ENCODE assay signal across 31 mouse cellular contexts in the genomic region with DNA sequence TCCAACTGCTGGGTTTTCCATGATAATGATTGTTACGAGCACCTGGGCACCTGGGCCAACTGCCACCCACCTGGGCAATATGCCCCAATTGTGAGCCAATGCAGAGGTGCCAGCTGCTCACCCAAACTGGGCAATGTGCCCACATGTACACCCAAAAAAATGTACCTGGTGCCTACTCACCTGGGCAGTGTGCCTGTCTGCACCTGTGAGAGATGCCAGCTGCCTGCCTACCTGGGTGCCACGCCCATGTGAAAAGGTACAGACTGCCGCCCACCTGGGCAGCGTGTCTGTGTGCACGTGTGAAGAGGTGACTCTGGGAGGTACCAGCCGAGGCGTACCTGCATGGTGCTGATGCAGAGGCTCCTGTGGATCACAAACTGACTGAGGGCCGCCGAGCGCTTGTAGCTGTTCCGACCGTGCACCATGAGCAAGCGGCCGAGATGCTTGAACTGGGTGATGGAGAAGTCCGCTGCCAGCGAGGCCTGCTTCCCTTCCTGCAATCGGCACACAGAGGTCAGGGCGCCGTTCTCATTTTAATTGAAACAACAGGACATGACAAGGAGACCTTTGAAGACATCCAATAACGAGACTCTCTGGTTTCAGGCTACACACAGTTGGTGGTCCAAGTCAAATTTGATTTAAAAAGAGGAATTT. TPM values are rescaled to one million over a fixed set of nuclear protein-coding genes. Genes with fewer than 3 reads are reported as not detected.
DNase-seq lines count a peak whose midpoint lies in the region; ATAC-seq and TF ChIP-seq lines count a peak whose summit lies in the region.
"Had no signal": no experiment of that assay in that cellular context is flagged by ENCODE, and none has a peak within 500 bp of the region (broad histone marks: within the 10 kb centered on the region; RNA-seq: fewer than 3 reads in every experiment).

No protein-coding gene starts in this region.

- intact Hi-C loops in left cerebral cortex, adult 2 months (cut with DNase I): no loop called here

- no peak for DNase-seq in forebrain, embryonic 10.5 days (ENCODE audit: extremely low spot score, low spot score)
- peak; percentile 17 for DNase-seq in layer of hippocampus, adult 9-11 months
- DNase-seq in layer of hippocampus, postnatal 25 days (ENCODE audit: extremely low spot score in 1 of 2, low spot score in 1 of 2): no peak
- DNase-seq in brain, embryonic 14.5 days (ENCODE audit: low read depth): peak; percentile 44
- peak; percentile 60 for DNase-seq in gonadal fat pad, adult 2 months (ENCODE audit: low read depth)
- no peak for DNase-seq in left cerebral cortex, adult 2 months (ENCODE audit: extremely low spot score in 1 of 2, low spot score in 2 of 2)
- no peak for DNase-seq in right cerebral cortex, postnatal 14 days
- DNase-seq: adrenal gland, postnatal 14 days; cerebellum, adult 11-12 months; cerebellum, adult 9-11 months; gastrocnemius, postnatal 14 days; heart, adult 18-20 months; heart, postnatal 4 days; kidney, adult 11 months; kidney, postnatal 36 days; layer of hippocampus, postnatal 36 days; thymus, postnatal 4 days had no signal

- H3K4me3 ChIP-seq in forebrain, embryonic 10.5 days: no peak overlapping the region
- no peak overlapping the region for H3K4me3 ChIP-seq in forebrain, embryonic 15.5 days
- no peak overlapping the region for H3K4me3 ChIP-seq in left cerebral cortex, adult 2 months
- H3K4me3 ChIP-seq: forebrain, embryonic 12.5 days; heart, embryonic 12.5 days; kidney, embryonic 15.5 days; layer of hippocampus, adult 2 months; limb, embryonic 12.5 days; lung, embryonic 15.5 days; myocyte; neural tube, embryonic 12.5 days had no signal

- H3K4me1 ChIP-seq in forebrain, embryonic 10.5 days: peaks cover 61% of the 10 kb centered on the region
- H3K4me1 ChIP-seq in forebrain, embryonic 15.5 days: peaks cover 17% of the 10 kb centered on the region
- H3K4me1 ChIP-seq: limb, embryonic 12.5 days; lung, embryonic 15.5 days had no signal

- H3K9ac ChIP-seq in forebrain, embryonic 15.5 days (replicated peaks): no peak overlapping the region
- H3K9ac ChIP-seq: forebrain, embryonic 12.5 days; heart, embryonic 12.5 days; hindbrain, embryonic 14.5 days; kidney, embryonic 15.5 days; limb, embryonic 12.5 days; lung, embryonic 15.5 days; neural tube, embryonic 12.5 days had no signal

- no peak overlapping the region for H3K4me2 ChIP-seq in forebrain, embryonic 15.5 days (replicated peaks)
- H3K4me2 ChIP-seq: forebrain, embryonic 12.5 days; heart, embryonic 12.5 days; hindbrain, embryonic 14.5 days; kidney, embryonic 15.5 days; limb, embryonic 12.5 days; lung, embryonic 15.5 days; midbrain, embryonic 11.5 days; neural tube, embryonic 12.5 days had no signal

- peak overlapping the region; percentile 51 for H3K27ac ChIP-seq in forebrain, embryonic 10.5 days
- no peak overlapping the region for H3K27ac ChIP-seq in forebrain, embryonic 15.5 days (replicated peaks)
- H3K27ac ChIP-seq in left cerebral cortex, adult 2 months: no peak overlapping the region
- H3K27ac ChIP-seq: hindbrain, embryonic 14.5 days; kidney, embryonic 15.5 days; layer of hippocampus, adult 2 months; limb, embryonic 12.5 days; lung, embryonic 15.5 days; neural tube, embryonic 12.5 days had no signal

- peaks cover 5% of the 10 kb centered on the region; the same call in 1 of the 2 replicates for H3K36me3 ChIP-seq in forebrain, embryonic 10.5 days (replicated peaks)
- H3K36me3 ChIP-seq in forebrain, embryonic 15.5 days: peaks cover 64% of the 10 kb centered on the region
- H3K36me3 ChIP-seq: lung, embryonic 15.5 days had no signal

- no peak for TF ChIP-seq CTCF in brain, embryonic 14.5 days (IDR thresholded peaks at IDR 0.05; ENCODE audit: borderline replicate concordance, extremely low read depth, insufficient read depth, insufficient read length)
- no peak for TF ChIP-seq CTCF in left cerebral cortex, adult 2 months (IDR thresholded peaks at IDR 0.05)

- ATAC-seq in forebrain, embryonic 15.5 days (replicated peaks): no peak
- ATAC-seq: inflammation-experienced regulatory T-cells, adult 6 months; Patski had no signal

- TF ChIP-seq POLR2A in brain, embryonic 14.5 days (IDR thresholded peaks at IDR 0.05; ENCODE audit: borderline replicate concordance, extremely low read depth, insufficient read depth, insufficient read length, poor library complexity, severe bottlenecking): no peak

- no peaks in the 10 kb centered on the region for H3K9me3 ChIP-seq in forebrain, embryonic 10.5 days
- H3K9me3 ChIP-seq in forebrain, embryonic 15.5 days: no peaks in the 10 kb centered on the region
- H3K9me3 ChIP-seq: forebrain, embryonic 12.5 days; heart, embryonic 12.5 days; kidney, embryonic 15.5 days; limb, embryonic 12.5 days; lung, embryonic 15.5 days; neural tube, embryonic 12.5 days had no signal

- WGBS in forebrain, embryonic 10.5 days: 75% methylated on average over 20 of the region's 20 CpGs
- WGBS in forebrain, embryonic 15.5 days: 70% methylated on average over 20 of the region's 20 CpGs

- no peaks in the 10 kb centered on the region for H3K27me3 ChIP-seq in forebrain, embryonic 10.5 days (ENCODE audit: poor library complexity, severe bottlenecking)
- H3K27me3 ChIP-seq in forebrain, embryonic 15.5 days: no peaks in the 10 kb centered on the region
- H3K27me3 ChIP-seq: kidney, embryonic 15.5 days; lung, embryonic 15.5 days; neural tube, embryonic 12.5 days; Patski had no signal

RNA-seq across cellular contexts. Expression of a gene that starts 42.2 kb away (rescaled TPM):
- polyA plus RNA-seq in forebrain, embryonic 10.5 days (2016; fragmentation: Nextera tagmentation; extraction: Ambion mirVana): 0.36 and 0.53 TPM in 2 replicates
- polyA plus RNA-seq in forebrain, embryonic 15.5 days (2015; fragmentation: Nextera tagmentation; extraction: Ambion mirVana): 1.9 TPM in 2 replicates
- 10 to 100 TPM; 16.1 to 21.6 TPM for total RNA-seq in layer of hippocampus, postnatal 25 days (2021)
- polyA plus RNA-seq in brain, embryonic 14.5 days (2012; rRNA removed): 2.7 and 4.2 TPM in 2 replicates
- 1.9 and 2.5 TPM in 2 replicates for polyA plus RNA-seq in gonadal fat pad, adult 2 months (2012; rRNA removed)
- total RNA-seq in left cerebral cortex, adult 2 months (2021): 10 to 100 TPM; 11.2 to 12.1 TPM
- total RNA-seq: MEL had no signal

Comparison
In these comparisons a context has a peak if more than half of its experiments do, and no peak if none do; other contexts are left out.
1. DNase-seq: peak in layer of hippocampus, adult 9-11 months (single experiment), brain, embryonic 14.5 days (single experiment) and gonadal fat pad, adult 2 months (single experiment); none in forebrain, embryonic 10.5 days (single experiment), layer of hippocampus, postnatal 25 days (0 of 2), left cerebral cortex, adult 2 months (0 of 2) and right cerebral cortex, postnatal 14 days (single experiment).